Mouse (Mus musculus): ENCODE results near the gene Spdye4c. TPM values are rescaled to one million over a fixed set of nuclear protein-coding genes. Genes with fewer than 3 reads are reported as not detected.

Spdye4c gene
- not detected in 2 replicates for polyA plus RNA-seq (2012; rRNA removed)

GRCm38 (mm10) chr2:128590909-128591308, at the start of gene Spdye4c:
TSS of gene Spdye4c (plus strand) at chr2:128591209.

Other genes starting within 250 kb of the Spdye4c start
- 48.8 and 93.2 TPM in 2 replicates for gene Anapc1, start 96.2 kb downstream of the Spdye4c start, polyA plus RNA-seq (2012; rRNA removed)
- gene Mertk, start 107.7 kb downstream of the Spdye4c start, polyA plus RNA-seq (2012; rRNA removed): 4.1 and 9.2 TPM in 2 replicates
- gene Tmem87b, start 226.9 kb downstream of the Spdye4c start, polyA plus RNA-seq (2012; rRNA removed): 21.4 and 29.9 TPM in 2 replicates

Data from central nervous system, embryonic 11.5 days (tissue).